Mouse (Mus musculus) hindbrain, embryonic 11.5 days (tissue): Measurements from ENCODE around the gene Fam222b. TPM values are rescaled to one million over a fixed set of nuclear protein-coding genes. Genes with fewer than 3 reads are reported as not detected.

Source experiments
- ATAC-seq: fragments of 200-750 bp; cut with Nextera tagmentation; 2 replicates; pipeline ENCODE4 v1.8.0; 2017; ENCODE audit warnings: mild to moderate bottlenecking, moderate TSS enrichment, moderate library complexity; ENCODE audit not compliant: low FRiP score
- DNase-seq: peaks from one replicate; pipeline ENCODE4 v3.0.0-alpha.2; 2015; ENCODE audit warnings: low spot score
- H3K27ac ChIP-seq: fragments of 300-500 bp; sonication (generic); 2 replicates; pipeline ENCODE4 v1.5.1; 2014; ENCODE audit warnings: mild to moderate bottlenecking, low read depth, low read length
- H3K27me3 ChIP-seq: fragments of 300-500 bp; sonication (generic); 2 replicates; pipeline ENCODE4 v1.6.1; 2014; ENCODE audit warnings: mild to moderate bottlenecking, low read length, moderate library complexity, mixed read lengths; ENCODE audit not compliant: control insufficient read depth, insufficient read depth
- H3K36me3 ChIP-seq: fragments of 300-500 bp; sonication (generic); 2 replicates; pipeline ENCODE4 v1.6.1; 2014; ENCODE audit warnings: mild to moderate bottlenecking, low read length, moderate library complexity, mixed read lengths; ENCODE audit not compliant: control insufficient read depth, insufficient read depth
- H3K4me1 ChIP-seq: fragments of 300-500 bp; sonication (generic); replicated peaks from 2 replicates; pipeline ENCODE4 v1.6.1; 2014; ENCODE audit warnings: low read length, mixed read lengths; ENCODE audit not compliant: control insufficient read depth, insufficient read depth
- H3K4me2 ChIP-seq: fragments of 300-500 bp; sonication (generic); replicated peaks from 2 replicates; pipeline ENCODE4 v1.6.1; 2014; ENCODE audit warnings: mild to moderate bottlenecking, low read depth, low read length
- H3K4me3 ChIP-seq: fragments of 300-500 bp; sonication (generic); 2 replicates; pipeline ENCODE4 v1.5.1; 2014; ENCODE audit warnings: low read depth, low read length
- H3K9ac ChIP-seq: fragments of 300-500 bp; sonication (generic); 2 replicates; pipeline ENCODE4 v1.6.1; 2014; ENCODE audit warnings: low read depth, low read length
- H3K9me3 ChIP-seq: fragments of 300-500 bp; sonication (generic); 2 replicates; pipeline ENCODE4 v1.6.1; 2016; ENCODE audit warnings: low read length; ENCODE audit not compliant: control insufficient read depth
- WGBS: fragments of 180-500 bp; shearing (Covaris S2); extraction: QIAGEN DNeasy Blood & Tissue Kit; methylation state at CpG from one replicate; pipeline ENCODE4 v1.1.7; 2014; 5-methylcytosine and 5-hydroxymethylcytosine counted together
- polyA plus RNA-seq: library from polyadenylated mRNA; unstranded; fragments of >200 nt; fragmentation: Nextera tagmentation; extraction: Ambion mirVana; gene quantifications from 2 replicates; pipeline ENCODE4 v1.2.1, GENCODE M21; 2014

Gene Fam222b
- polyA plus RNA-seq, 1 experiment from 2014 or later = 24.4 TPM

GRCm38 (mm10) chr11:78079961-78080921, 14.2 kb upstream of the Fam222b start, which contains the start of gene Eral1:
Eral1 (minus strand) TSS chr11:78080383.
- ATAC-seq = peak; percentile 84
- H3K27me3 ChIP-seq = no peaks in the 10 kb centered on the region
- H3K27ac ChIP-seq = no peak within 1 kb of the TSS
- peak within 1 kb of the TSS; percentile 44 for H3K4me2 ChIP-seq
- no peaks in the 10 kb centered on the region for H3K4me1 ChIP-seq
- H3K36me3 ChIP-seq = no peaks in the 10 kb centered on the region
- 1% methylated on average over 42 of the region's 42 CpGs for WGBS
- H3K9me3 ChIP-seq = no peaks in the 10 kb centered on the region
- H3K9ac ChIP-seq = peak within 1 kb of the TSS; percentile 74
- peak; percentile 88 for DNase-seq
- H3K4me3 ChIP-seq = peak within 1 kb of the TSS; percentile 71

- DNase-seq (no peak), ATAC-seq (no peak)
- Histone ChIP-seq H3K9me3 (no peaks in the 10 kb centered on the region), H3K4me1 (no peaks in the 10 kb centered on the region), H3K27ac (no peak overlapping the region), H3K9ac (no peak overlapping the region), H3K36me3 (no peaks in the 10 kb centered on the region), H3K4me3 (no peak overlapping the region), H3K27me3 (no peaks in the 10 kb centered on the region), H3K4me2 (no peak overlapping the region)
- 38% methylated on average over 1 of the region's 1 CpGs for WGBS
Observed at GRCm38 (mm10) chr11:78083595-78083994, 10.9 kb upstream of the Fam222b start.

DNA sequence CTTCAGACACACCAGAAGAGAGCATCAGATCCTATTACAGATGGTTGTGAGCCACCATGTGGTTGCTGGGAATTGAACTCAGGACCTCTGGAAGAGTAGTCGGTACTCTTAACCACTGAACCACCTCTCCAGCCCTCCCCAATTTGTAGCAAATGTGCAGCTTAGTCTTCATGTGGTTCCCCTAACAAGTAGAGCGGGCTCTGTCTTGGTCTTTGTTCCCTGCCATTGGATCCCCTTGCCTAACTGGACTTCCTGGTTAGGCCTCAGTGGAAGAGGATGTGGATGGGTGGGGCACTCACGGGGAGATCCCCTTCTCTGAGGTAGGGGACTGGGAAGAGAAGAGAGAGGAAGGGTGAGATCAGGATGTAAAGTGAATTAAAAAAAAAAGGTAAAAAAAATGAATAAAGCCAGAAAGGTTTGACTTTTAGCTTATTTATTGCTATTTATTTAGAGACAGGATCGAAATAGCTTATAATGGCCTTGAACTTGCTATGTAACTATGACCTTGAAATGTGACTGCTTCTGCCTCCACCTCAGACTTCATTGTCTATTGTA, 7.5 kb upstream of the Fam222b start:
- ATAC-seq = no peak
- no peak overlapping the region for H3K27ac ChIP-seq
- H3K4me2 ChIP-seq = no peak overlapping the region
- H3K4me3 ChIP-seq = no peak overlapping the region
- no peaks in the 10 kb centered on the region for H3K4me1 ChIP-seq
- 82% methylated on average over 4 of the region's 4 CpGs for WGBS
- no peaks in the 10 kb centered on the region for H3K27me3 ChIP-seq
- H3K36me3 ChIP-seq = no peaks in the 10 kb centered on the region
- no peak overlapping the region for H3K9ac ChIP-seq
- no peaks in the 10 kb centered on the region for H3K9me3 ChIP-seq
- no peak for DNase-seq

GRCm38 (mm10) chr11:78087756-78088281, 6.6 kb upstream of the Fam222b start:
- Histone ChIP-seq H3K4me1 (no peaks in the 10 kb centered on the region), H3K9me3 (no peaks in the 10 kb centered on the region), H3K4me2 (no peak overlapping the region), H3K4me3 (no peak overlapping the region), H3K9ac (no peak overlapping the region), H3K27me3 (no peaks in the 10 kb centered on the region), H3K36me3 (no peaks in the 10 kb centered on the region), H3K27ac (no peak overlapping the region)
- DNase-seq (no peak), ATAC-seq (no peak)
- WGBS = 86% methylated on average over 5 of the region's 5 CpGs

GRCm38 (mm10) chr11:78094137-78094503, 340 bp upstream of the Fam222b start:
- Histone ChIP-seq H3K27me3 (no peaks in the 10 kb centered on the region), H3K4me2 (peak overlapping the region; percentile 57; the same call in 1 of the 2 replicates), H3K27ac (no peak overlapping the region), H3K9me3 (no peaks in the 10 kb centered on the region), H3K9ac (peak overlapping the region; percentile 40; the same call in 1 of the 2 replicates), H3K4me3 (peak overlapping the region; percentile 63), H3K36me3 (no peaks in the 10 kb centered on the region), H3K4me1 (no peaks in the 10 kb centered on the region)
- DNase-seq = no peak
- peak; percentile 10; the same call in 1 of the 2 replicates for ATAC-seq
- WGBS = 62% methylated on average over 11 of the region's 11 CpGs

DNA sequence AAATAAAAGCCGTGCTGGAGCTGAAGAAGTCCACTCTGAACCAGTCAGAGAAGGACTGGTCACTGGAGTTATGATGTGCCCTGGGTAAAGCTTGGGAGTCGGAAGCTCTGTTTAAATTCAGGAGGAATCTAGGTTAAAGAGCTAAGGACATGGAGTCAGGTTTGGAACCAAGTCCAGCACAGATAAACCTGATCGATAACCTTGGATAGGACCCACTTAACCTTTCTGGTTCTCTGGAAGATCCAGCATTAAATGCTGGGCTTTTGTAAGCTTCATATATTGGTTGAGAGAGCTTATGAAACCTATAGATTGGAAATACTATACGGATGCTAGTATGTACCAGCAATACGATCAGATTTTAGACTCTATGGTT, 670 bp downstream of the Fam222b start:
- 29% methylated on average over 5 of the region's 5 CpGs for WGBS
- Histone ChIP-seq H3K36me3 (no peaks in the 10 kb centered on the region), H3K27ac (peak overlapping the region; percentile 74), H3K9ac (peak overlapping the region; percentile 81), H3K4me2 (peak overlapping the region; percentile 57), H3K9me3 (no peaks in the 10 kb centered on the region), H3K27me3 (no peaks in the 10 kb centered on the region), H3K4me3 (peak overlapping the region; percentile 63), H3K4me1 (no peaks in the 10 kb centered on the region)
- DNase-seq = no peak
- ATAC-seq = no peak

DNA sequence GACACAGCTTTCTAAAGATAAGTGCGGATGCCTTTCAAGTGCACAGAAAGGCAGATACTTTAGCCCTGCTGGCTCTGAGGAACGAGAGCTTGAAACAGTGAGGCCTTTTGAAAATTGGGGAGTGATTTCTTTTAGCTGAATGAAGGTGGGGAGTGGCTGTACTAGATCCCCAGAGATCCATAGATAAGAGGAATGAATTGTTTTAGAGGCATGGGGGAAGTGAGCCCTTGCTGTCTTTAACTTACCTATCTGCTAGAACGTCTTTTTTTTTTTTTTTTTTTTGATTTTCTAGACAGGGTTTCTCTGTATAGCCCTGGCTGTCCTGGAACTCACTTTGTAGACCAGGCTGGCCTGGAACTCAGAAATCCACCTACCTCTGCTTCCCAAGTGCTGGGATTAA, 2.6 kb downstream of the Fam222b start:
- no peak overlapping the region for H3K9ac ChIP-seq
- 68% methylated on average over 3 of the region's 3 CpGs for WGBS
- no peaks in the 10 kb centered on the region for H3K36me3 ChIP-seq
- H3K4me3 ChIP-seq = no peak overlapping the region
- no peak for DNase-seq
- ATAC-seq = no peak
- H3K4me2 ChIP-seq = 0 out of 2 replicates have a peak overlapping the region, but pooled peaks have one; percentile 4
- no peak overlapping the region for H3K27ac ChIP-seq
- H3K27me3 ChIP-seq = no peaks in the 10 kb centered on the region
- no peaks in the 10 kb centered on the region for H3K4me1 ChIP-seq
- no peaks in the 10 kb centered on the region for H3K9me3 ChIP-seq

DNA sequence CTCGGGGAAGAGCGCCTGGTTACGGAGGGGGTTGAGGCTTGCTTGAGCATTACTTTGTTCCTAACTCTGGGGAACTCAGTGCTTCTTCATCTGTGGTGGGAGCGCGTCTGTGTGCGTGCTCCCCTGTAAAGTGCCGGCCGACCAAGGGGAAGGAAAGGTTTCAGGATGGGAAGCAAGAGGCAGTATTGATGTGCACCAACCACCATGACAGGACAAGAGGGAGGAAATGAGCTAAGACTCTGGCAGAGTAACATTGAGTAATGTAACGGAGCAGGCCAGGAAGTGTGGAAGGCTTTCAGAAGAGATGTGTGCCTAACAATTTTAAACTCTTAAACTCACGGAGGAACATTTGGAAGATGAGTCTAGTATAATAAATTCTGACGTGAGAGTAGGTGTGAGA, 6.3 kb downstream of the Fam222b start:
- H3K4me3 ChIP-seq = no peak overlapping the region
- no peak overlapping the region for H3K4me2 ChIP-seq
- no peaks in the 10 kb centered on the region for H3K4me1 ChIP-seq
- H3K36me3 ChIP-seq = no peaks in the 10 kb centered on the region
- ATAC-seq (no peak), DNase-seq (no peak)
- no peak overlapping the region for H3K27ac ChIP-seq
- H3K9me3 ChIP-seq = no peaks in the 10 kb centered on the region
- no peak overlapping the region for H3K9ac ChIP-seq
- WGBS = 93% methylated on average over 11 of the region's 11 CpGs
- H3K27me3 ChIP-seq = no peaks in the 10 kb centered on the region
